Mouse (Mus musculus) thymus, adult 2 months (tissue): ENCODE data around the gene Ahnak. TPM values are rescaled to one million over a fixed set of nuclear protein-coding genes. Genes with fewer than 3 reads are reported as not detected.
"Not testable (repeated sequence)": the region's sequence is repeated elsewhere in the genome, so short reads cannot be mapped to it uniquely, and the experiment has no call there.

Experiments
- DNase-seq: peaks from one replicate; pipeline ENCODE4 v3.0.0; 2021
- H3K27ac ChIP-seq: fragments of 200-500 bp; 2 replicates; pipeline ENCODE4 v1.5.1; 2012; ENCODE audit warnings: low read length, control low read depth; ENCODE audit not compliant: control insufficient read depth, insufficient read depth
- H3K27me3 ChIP-seq: fragments of 200-500 bp; 2 replicates; pipeline ENCODE4 v1.6.1; 2012; ENCODE audit warnings: mild to moderate bottlenecking, low read length, moderate library complexity, mixed read lengths; ENCODE audit not compliant: control insufficient read depth, insufficient read depth
- H3K36me3 ChIP-seq: fragments of 200-500 bp; 2 replicates; pipeline ENCODE4 v1.6.1; 2012; ENCODE audit warnings: mild to moderate bottlenecking, low read length, moderate library complexity; ENCODE audit not compliant: control insufficient read depth, insufficient read depth
- H3K4me1 ChIP-seq: fragments of 200-500 bp; replicated peaks from 2 replicates; pipeline ENCODE4 v1.6.1; 2012; ENCODE audit warnings: low read length; ENCODE audit not compliant: control insufficient read depth, insufficient read depth
- H3K4me3 ChIP-seq: fragments of 200-500 bp; 2 replicates; pipeline ENCODE4 v1.5.1; 2012; ENCODE audit warnings: mild to moderate bottlenecking, low read length, control low read depth, moderate library complexity; ENCODE audit not compliant: control insufficient read depth, insufficient read depth
- CTCF ChIP-seq: fragments of 200-500 bp; IDR thresholded peaks from 2 replicates; pipeline ENCODE4 v1.5.1; 2012; ENCODE audit warnings: mild to moderate bottlenecking, control low read depth, low read length, moderate library complexity, borderline replicate concordance; ENCODE audit not compliant: control insufficient read depth, poor library complexity, insufficient read depth; ENCODE audit errors: extremely low read depth
- POLR2A ChIP-seq: fragments of 200-500 bp; IDR thresholded peaks from 2 replicates; pipeline ENCODE4 v1.6.1; 2012; ENCODE audit warnings: mild to moderate bottlenecking, low read length, control low read depth, moderate library complexity; ENCODE audit not compliant: control insufficient read depth, poor library complexity, insufficient read depth; ENCODE audit errors: extremely low read depth
- WGBS: fragments of 180-500 bp; shearing (Covaris S2); methylation state at CpG from one replicate; pipeline ENCODE4 v1.1.7; 2018; 5-methylcytosine and 5-hydroxymethylcytosine counted together
- polyA plus RNA-seq: library from polyadenylated mRNA; depleted of rRNA; stranded (reverse); fragments of >200 nt; gene quantifications from 2 replicates; pipeline ENCODE4 v1.2.3, GENCODE M21; 2012

The Ahnak gene
- polyA plus RNA-seq, 1 experiment: 7.9 TPM

GRCm38 (mm10) chr19:9076035-9076434, 87.0 kb downstream of the Ahnak start:
- Histone ChIP-seq H3K4me3 (no peak overlapping the region), H3K27me3 (no peaks in the 10 kb centered on the region), H3K27ac (no peak overlapping the region), H3K36me3 (no peaks in the 10 kb centered on the region), H3K4me1 (peaks cover 33% of the 10 kb centered on the region)
- no peak for DNase-seq
- 94% methylated on average over 3 of the region's 3 CpGs for WGBS
- TF ChIP-seq CTCF (no peak), POLR2A (no peak)

- 84% methylated on average over 4 of the region's 4 CpGs for WGBS
- no peaks in the 10 kb centered on the region for H3K36me3 ChIP-seq
- H3K27me3 ChIP-seq: no peaks in the 10 kb centered on the region
- peaks cover 25% of the 10 kb centered on the region for H3K4me1 ChIP-seq
- DNase-seq: no peak
- TF ChIP-seq POLR2A: no peak
- TF ChIP-seq CTCF: no peak
- H3K27ac ChIP-seq: no peak overlapping the region
- H3K4me3 ChIP-seq: no peak overlapping the region
Observed at GRCm38 (mm10) chr19:9076982-9077660, 88.0 kb downstream of the Ahnak start.

GRCm38 (mm10) chr19:9079916-9080315, 90.8 kb downstream of the Ahnak start:
- no peak for DNase-seq
- H3K27me3 ChIP-seq: no peaks in the 10 kb centered on the region
- no peak for TF ChIP-seq POLR2A
- no peak for TF ChIP-seq CTCF
- no peaks in the 10 kb centered on the region for H3K36me3 ChIP-seq
- WGBS: 42% methylated on average over 7 of the region's 7 CpGs
- H3K4me3 ChIP-seq: no peak overlapping the region
- H3K27ac ChIP-seq: no peak overlapping the region
- peaks cover 16% of the 10 kb centered on the region for H3K4me1 ChIP-seq

- Histone ChIP-seq H3K27me3 (no peaks in the 10 kb centered on the region), H3K27ac (no peak overlapping the region), H3K4me1 (peaks cover 12% of the 10 kb centered on the region), H3K4me3 (no peak overlapping the region), H3K36me3 (no peaks in the 10 kb centered on the region)
- TF ChIP-seq CTCF (no peak), POLR2A (no peak)
- 96% methylated on average over 14 of the region's 14 CpGs for WGBS
- no peak for DNase-seq
Observed at GRCm38 (mm10) chr19:9081311-9082190, 92.5 kb downstream of the Ahnak start.

- no peaks in the 10 kb centered on the region for H3K27me3 ChIP-seq
- H3K4me1 ChIP-seq: peaks cover 11% of the 10 kb centered on the region
- 25% methylated on average over 23 of the region's 23 CpGs for WGBS
- H3K27ac ChIP-seq: no peak overlapping the region
- H3K36me3 ChIP-seq: no peaks in the 10 kb centered on the region
- DNase-seq: peak; percentile 82
- TF ChIP-seq CTCF: peak; percentile 99
- TF ChIP-seq POLR2A: no peak
- no peak overlapping the region for H3K4me3 ChIP-seq
Observed at GRCm38 (mm10) chr19:9082191-9083009, 93.3 kb downstream of the Ahnak start.

GRCm38 (mm10) chr19:9083010-9083355, 93.9 kb downstream of the Ahnak start:
- Histone ChIP-seq H3K27ac (no peak overlapping the region), H3K36me3 (no peaks in the 10 kb centered on the region), H3K4me3 (no peak overlapping the region), H3K27me3 (no peaks in the 10 kb centered on the region), H3K4me1 (peaks cover 11% of the 10 kb centered on the region)
- WGBS: 100% methylated on average over 2 of the region's 2 CpGs
- DNase-seq: no peak
- TF ChIP-seq POLR2A: no peak
- TF ChIP-seq CTCF: no peak

- not testable (repeated sequence) for H3K27ac ChIP-seq, H3K36me3 ChIP-seq, DNase-seq, H3K4me3 ChIP-seq, H3K27me3 ChIP-seq
- H3K4me1 ChIP-seq: peaks cover 11% of the 10 kb centered on the region
- WGBS: 95% methylated on average over 2 of the region's 2 CpGs
Observed at GRCm38 (mm10) chr19:9083892-9084291, 94.8 kb downstream of the Ahnak start.
